Mouse (Mus musculus) CH12.LX (cell line): Measurements from ENCODE around the gene Ctnna3. TPM values are rescaled to one million over a fixed set of nuclear protein-coding genes. Genes with fewer than 3 reads are reported as not detected.

Source experiments
- DNase-seq: peaks from one replicate; pipeline ENCODE4 v3.0.0-alpha.2; 2013; ENCODE audit errors: extremely low read depth
- H3K27ac ChIP-seq: 2 replicates; pipeline ENCODE4 v1.5.1; 2012; ENCODE audit warnings: low read depth, mild to moderate bottlenecking, control low read depth, moderate library complexity; ENCODE audit not compliant: insufficient read depth
- H3K27me3 ChIP-seq: replicated peaks from 2 replicates; pipeline ENCODE3; 2012; ENCODE audit warnings: inconsistent platforms
- H3K36me3 ChIP-seq, 2 experiments: replicated peaks in 1 of 2; 2 replicates each; pipeline versions ENCODE3 to v1.6.1; 2012; ENCODE audit warnings: inconsistent platforms in 1 of 2, low read length in 1 of 2, mild to moderate bottlenecking in 1 of 2, mixed read lengths in 1 of 2, moderate library complexity in 1 of 2; ENCODE audit not compliant: control insufficient read depth in 1 of 2, insufficient read depth in 1 of 2
- H3K4me1 ChIP-seq, 2 experiments: 2 replicates each; pipeline ENCODE4 v1.6.1; 2012; ENCODE audit warnings: inconsistent platforms in 1 of 2, moderate library complexity in 1 of 2; ENCODE audit not compliant: insufficient read depth in 2 of 2, control insufficient read depth in 1 of 2
- H3K4me2 ChIP-seq: 2 replicates; pipeline ENCODE4 v1.6.1; 2012; ENCODE audit warnings: low read depth, mild to moderate bottlenecking, control low read depth; ENCODE audit not compliant: poor library complexity, insufficient read depth, severe bottlenecking
- H3K4me3 ChIP-seq, 3 experiments: fragments of 150-350 bp in 1 of 3; sonication (generic) in 1 of 3; replicated peaks in 1 of 3; 2 replicates each; pipeline versions ENCODE3 to v1.5.1; 2011 to 2012; ENCODE audit warnings: low read depth in 2 of 3, low read length in 2 of 3, mild to moderate bottlenecking in 2 of 3, moderate library complexity in 2 of 3, control low read depth in 1 of 3, improper control_type of control experiment in 1 of 3, inconsistent platforms in 1 of 3, mixed read lengths in 1 of 3; ENCODE audit not compliant: poor library complexity in 1 of 3
- H3K79me2 ChIP-seq: replicated peaks from 2 replicates; pipeline ENCODE4 v1.6.1; 2012; ENCODE audit warnings: mild to moderate bottlenecking, moderate library complexity; ENCODE audit not compliant: control insufficient read depth, poor library complexity, insufficient read depth, severe bottlenecking; ENCODE audit errors: extremely low read depth
- H3K9ac ChIP-seq: 2 replicates; pipeline ENCODE4 v1.6.1; 2012; ENCODE audit warnings: low read depth, mild to moderate bottlenecking, control low read depth, moderate library complexity; ENCODE audit not compliant: insufficient read depth
- H3K9me3 ChIP-seq: replicated peaks from 2 replicates; pipeline ENCODE3; 2012; ENCODE audit warnings: low read length, inconsistent platforms, mixed read lengths
- CHD1 ChIP-seq: IDR thresholded peaks from 2 replicates; pipeline ENCODE4 v1.6.1; 2012; ENCODE audit warnings: low read depth, low read length, improper control_type of control experiment, inconsistent platforms
- CHD2 ChIP-seq: IDR thresholded peaks from 2 replicates; pipeline ENCODE4 v1.6.1; 2011; ENCODE audit warnings: low read length, improper control_type of control experiment
- CTCF ChIP-seq, 2 experiments: IDR thresholded peaks in 1 of 2; conservative IDR thresholded peaks in 1 of 2; 2 replicates each; pipeline ENCODE4 v1.5.1; 2011 to 2012; ENCODE audit warnings: low read depth in 2 of 2, low read length in 2 of 2, improper control_type of control experiment in 1 of 2, inconsistent platforms in 1 of 2, mild to moderate bottlenecking in 1 of 2, moderate library complexity in 1 of 2
- E2F4 ChIP-seq: IDR thresholded peaks from 2 replicates; pipeline ENCODE4 v1.6.1; 2011; ENCODE audit warnings: low read depth, low read length, improper control_type of control experiment; ENCODE audit not compliant: insufficient replicate concordance
- EP300 ChIP-seq: IDR thresholded peaks from 2 replicates; pipeline ENCODE4 v1.6.1; 2011; ENCODE audit warnings: low read length, improper control_type of control experiment
- GABPA ChIP-seq: IDR thresholded peaks from 2 replicates; pipeline ENCODE4 v1.6.1; 2012; ENCODE audit warnings: low read depth, low read length, improper control_type of control experiment, inconsistent platforms; ENCODE audit not compliant: insufficient replicate concordance
- HCFC1 ChIP-seq: IDR thresholded peaks from 2 replicates; pipeline ENCODE4 v1.6.1; 2012; ENCODE audit warnings: low read depth, mild to moderate bottlenecking, inconsistent platforms, low read length, improper control_type of control experiment
- IRF4 ChIP-seq: IDR thresholded peaks from 2 replicates; pipeline ENCODE4 v1.6.1; 2014; ENCODE audit warnings: low read depth, mild to moderate bottlenecking, inconsistent platforms, low read length, improper control_type of control experiment
- MAFK ChIP-seq: IDR thresholded peaks from 2 replicates; pipeline ENCODE4 v1.6.1; 2011; ENCODE audit warnings: low read length, improper control_type of control experiment; ENCODE audit not compliant: insufficient replicate concordance
- MEF2A ChIP-seq: IDR thresholded peaks from 2 replicates; pipeline ENCODE4 v1.6.1; 2014; ENCODE audit warnings: low read depth, mild to moderate bottlenecking, inconsistent platforms, low read length, improper control_type of control experiment, borderline replicate concordance
- MXI1 ChIP-seq: IDR thresholded peaks from 2 replicates; pipeline ENCODE4 v1.6.1; 2011; ENCODE audit warnings: mild to moderate bottlenecking, low read depth, low read length, improper control_type of control experiment
- MYC ChIP-seq: IDR thresholded peaks from 2 replicates; pipeline ENCODE4 v1.6.1; 2011; ENCODE audit warnings: low read depth, mild to moderate bottlenecking, improper control_type of control experiment, low read length
- PAX5 ChIP-seq: IDR thresholded peaks from 2 replicates; pipeline ENCODE4 v1.6.1; 2012; ENCODE audit warnings: low read length, inconsistent platforms, mixed read lengths
- POLR2AphosphoS2 ChIP-seq: IDR thresholded peaks from 2 replicates; pipeline ENCODE4 v1.6.1; 2011; ENCODE audit warnings: low read depth, low read length, improper control_type of control experiment
- SIN3A ChIP-seq: IDR thresholded peaks from 2 replicates; pipeline ENCODE4 v1.6.1; 2012; ENCODE audit warnings: low read length, improper control_type of control experiment, inconsistent platforms
- SMC3 ChIP-seq: IDR thresholded peaks from 2 replicates; pipeline ENCODE4 v1.6.1; 2011; ENCODE audit warnings: low read depth, low read length, improper control_type of control experiment
- TBP ChIP-seq: conservative IDR thresholded peaks from 2 replicates; pipeline ENCODE4 v1.6.1; 2011; ENCODE audit warnings: low read depth, low read length, improper control_type of control experiment
- TCF12 ChIP-seq: IDR thresholded peaks from 2 replicates; pipeline ENCODE4 v1.6.1; 2014; ENCODE audit warnings: low read depth, mild to moderate bottlenecking, inconsistent platforms, low read length, improper control_type of control experiment
- USF2 ChIP-seq: conservative IDR thresholded peaks from 2 replicates; pipeline ENCODE4 v1.6.1; 2011; ENCODE audit warnings: low read depth, low read length, improper control_type of control experiment
- ZC3H11A ChIP-seq: IDR thresholded peaks from 2 replicates; pipeline ENCODE4 v1.6.1; 2012; ENCODE audit warnings: low read depth, mild to moderate bottlenecking, inconsistent platforms, low read length, improper control_type of control experiment
- ZKSCAN1 ChIP-seq: IDR thresholded peaks from 2 replicates; pipeline ENCODE4 v1.6.1; 2012; ENCODE audit warnings: low read depth, inconsistent platforms, low read length, improper control_type of control experiment, borderline replicate concordance
- ZNF384 ChIP-seq: IDR thresholded peaks from 2 replicates; pipeline ENCODE4 v1.6.1; 2012; ENCODE audit warnings: low read depth, low read length, improper control_type of control experiment, inconsistent platforms
- dilution Hi-C: fragments of 300-500 bp; cut with MboI; formaldehyde crosslinking; loops from 2 replicates; pipeline ENCODE4 v1.14.3; 2020; ENCODE audit warnings: low sequenced_read_pairs; ENCODE audit not compliant: extremely low pct_unique_long_range_greater_than_20kb, extremely low pct_ligation_motif_present
- in situ Hi-C: fragments of 300-500 bp; cut with MboI; formaldehyde crosslinking; loops from 3 replicates; pipeline ENCODE4 v1.14.3; 2019; ENCODE audit warnings: low sequenced_read_pairs, low pct_ligation_motif_present, low pct_unique_long_range_greater_than_20kb, mixed read lengths
- polyA plus RNA-seq: library from polyadenylated mRNA; unstranded; fragments of >175 nt; gene quantifications from 2 replicates; pipeline ENCODE4 v1.2.1, GENCODE M21; 2012; ENCODE audit warnings: low read depth; ENCODE audit not compliant: insufficient read length
- total RNA-seq, 2 experiments: library from RNA; depleted of rRNA; stranded (reverse); fragments of 300-350 nt in 1 of 2; fragments of >200 nt in 1 of 2; gene quantifications; 2 replicates each; pipeline ENCODE4 v1.2.3; 2012 to 2014

The Ctnna3 gene
- total and polyA plus RNA-seq, 3 experiments: 0.09 TPM; not detected in 2

GRCm38 (mm10) chr10:64087936-64088773 lies 658.3 kb downstream of the Ctnna3 start:
- no peak for TF ChIP-seq CHD2
- TF ChIP-seq MXI1: no peak
- TF ChIP-seq SMC3: no peak
- TF ChIP-seq PAX5: no peak
- no peak for TF ChIP-seq CTCF (conservative IDR thresholded peaks at IDR 0.05 in 1 of 2, IDR thresholded peaks at IDR 0.05 in 1 of 2; ENCODE audit: low read depth in 2 of 2, low read length in 2 of 2)
- no peak for TF ChIP-seq ZKSCAN1
- no peak for TF ChIP-seq USF2
- TF ChIP-seq MEF2A: no peak
- TF ChIP-seq GABPA: no peak
- TF ChIP-seq TBP: no peak
- TF ChIP-seq TCF12: no peak
- no peak for TF ChIP-seq SIN3A
- no peaks in the 10 kb centered on the region for H3K27me3 ChIP-seq
- no peak overlapping the region for H3K9ac ChIP-seq
- no peak overlapping the region for H3K4me2 ChIP-seq
- no peaks in the 10 kb centered on the region for H3K4me1 ChIP-seq
- no peak overlapping the region for H3K27ac ChIP-seq
- dilution Hi-C loops (no loop called here), in situ Hi-C loops (no loop called here)
- H3K9me3 ChIP-seq: peaks cover 61% of the 10 kb centered on the region
- no peaks in the 10 kb centered on the region for H3K79me2 ChIP-seq
- no peaks in the 10 kb centered on the region for H3K36me3 ChIP-seq
- DNase-seq: no peak
- H3K4me3 ChIP-seq: no peak overlapping the region

- DNase-seq: no peak
- no peak for TF ChIP-seq CHD1
- TF ChIP-seq HCFC1: no peak
- TF ChIP-seq MAFK: no peak
- no peak for TF ChIP-seq E2F4
- no peak for TF ChIP-seq POLR2AphosphoS2
- TF ChIP-seq ZNF384: no peak
- no peak for TF ChIP-seq ZC3H11A
- no peak for TF ChIP-seq USF2
- no peak for TF ChIP-seq IRF4
- no peak for TF ChIP-seq GABPA
- TF ChIP-seq TCF12: no peak
- TF ChIP-seq EP300: no peak
- no peak for TF ChIP-seq MYC
- TF ChIP-seq MXI1: no peak
- Histone ChIP-seq H3K9me3 (peaks cover 59% of the 10 kb centered on the region), H3K9ac (no peak overlapping the region), H3K36me3 (no peaks in the 10 kb centered on the region), H3K27ac (no peak overlapping the region), H3K79me2 (no peaks in the 10 kb centered on the region), H3K4me2 (no peak overlapping the region), H3K4me3 (no peak overlapping the region), H3K4me1 (no peaks in the 10 kb centered on the region), H3K27me3 (no peaks in the 10 kb centered on the region)
- in situ Hi-C loops: no loop called here
- dilution Hi-C loops: no loop called here
Measured at GRCm38 (mm10) chr10:64088774-64089460, 659.0 kb downstream of the Ctnna3 start.
